ENCODE assay signal across 10 mouse cellular contexts in genomic region chr12:8344897-8345296, GRCm38 (mm10). TPM values are rescaled to one million over a fixed set of nuclear protein-coding genes. Genes with fewer than 3 reads are reported as not detected.
DNase-seq lines count a peak whose midpoint lies in the region; ATAC-seq lines count a peak whose summit lies in the region.
"Had no signal": no experiment of that assay in that cellular context is flagged by ENCODE, and none has a peak within 500 bp of the region (broad histone marks: within the 10 kb centered on the region; RNA-seq: fewer than 3 reads in every experiment).

No protein-coding gene starts in this region.

- peaks cover 19% of the 10 kb centered on the region for H3K36me3 ChIP-seq in hindbrain, embryonic 10.5 days
- peaks cover 12% of the 10 kb centered on the region; the same call in 1 of the 2 replicates for H3K36me3 ChIP-seq in hindbrain, embryonic 14.5 days (replicated peaks; ENCODE audit: control insufficient read depth, insufficient read depth)
- H3K36me3 ChIP-seq in heart, embryonic 16.5 days (ENCODE audit: control insufficient read depth, insufficient read depth): peaks cover 14% of the 10 kb centered on the region

- H3K4me2 ChIP-seq in hindbrain, embryonic 14.5 days (replicated peaks): no peak overlapping the region
- H3K4me2 ChIP-seq in heart, embryonic 16.5 days (ENCODE audit: low read depth, low read length): peak overlapping the region; percentile 21; the same call in 1 of the 2 replicates

- WGBS in hindbrain, embryonic 10.5 days: 74% methylated on average over 9 of the region's 9 CpGs
- WGBS in hindbrain, embryonic 14.5 days: 76% methylated on average over 9 of the region's 9 CpGs
- WGBS in heart, embryonic 16.5 days: 47% methylated on average over 9 of the region's 9 CpGs

- DNase-seq in hindbrain, embryonic 10.5 days (ENCODE audit: low spot score): no peak
- DNase-seq in hindbrain, embryonic 14.5 days (ENCODE audit: low spot score): no peak
- DNase-seq in c-Kit-positive CD71-negative TER-119-negative erythroid progenitor cells, embryonic 14.5 days (ENCODE audit: low read depth): peak; percentile 48
- DNase-seq in left cerebral cortex, adult 18-20 months (ENCODE audit: low spot score in 2 of 2): peak; percentile 70 to 86
- peak; percentile 75 for DNase-seq in lung, postnatal 14 days
- DNase-seq in testis, postnatal 10 days (ENCODE audit: low spot score): peak; percentile 43

- no peaks in the 10 kb centered on the region for H3K9me3 ChIP-seq in hindbrain, embryonic 10.5 days
- H3K9me3 ChIP-seq in hindbrain, embryonic 14.5 days (ENCODE audit: control insufficient read depth, low read length): no peaks in the 10 kb centered on the region
- no peaks in the 10 kb centered on the region for H3K9me3 ChIP-seq in heart, embryonic 16.5 days (replicated peaks; ENCODE audit: control insufficient read depth, low read length)

- peak overlapping the region; percentile 64 for H3K27ac ChIP-seq in hindbrain, embryonic 10.5 days
- no peak overlapping the region for H3K27ac ChIP-seq in hindbrain, embryonic 14.5 days
- H3K27ac ChIP-seq in heart, embryonic 16.5 days (ENCODE audit: low read length): peak overlapping the region; percentile 76

- H3K9ac ChIP-seq in hindbrain, embryonic 14.5 days: no peak overlapping the region
- peak overlapping the region; percentile 2; the same call in 1 of the 2 replicates for H3K9ac ChIP-seq in heart, embryonic 16.5 days (ENCODE audit: low read length)

- ATAC-seq in hindbrain, embryonic 14.5 days (ENCODE audit: low FRiP score): no peak
- ATAC-seq in heart, embryonic 16.5 days (replicated peaks; ENCODE audit: extremely low read depth, insufficient read depth, low FRiP score): peak; percentile 71
- ATAC-seq in erythroblast, adult 5-6 weeks (replicated peaks; ENCODE audit: low FRiP score, poor library complexity, severe bottlenecking): no peak

- H3K4me3 ChIP-seq in hindbrain, embryonic 10.5 days: no peak overlapping the region
- H3K4me3 ChIP-seq in hindbrain, embryonic 14.5 days (replicated peaks; ENCODE audit: low read length): no peak overlapping the region
- no peak overlapping the region for H3K4me3 ChIP-seq in heart, embryonic 16.5 days (ENCODE audit: low read length)

- H3K4me1 ChIP-seq in hindbrain, embryonic 10.5 days (replicated peaks): peaks cover 42% of the 10 kb centered on the region
- 0 out of 2 replicates have a peak, but pooled peaks cover 9% of the 10 kb centered on the region for H3K4me1 ChIP-seq in hindbrain, embryonic 14.5 days (replicated peaks; ENCODE audit: control insufficient read depth, insufficient read depth, low read length)
- peaks cover 7% of the 10 kb centered on the region for H3K4me1 ChIP-seq in heart, embryonic 16.5 days (ENCODE audit: control insufficient read depth, insufficient read depth, low read length)

- no peaks in the 10 kb centered on the region for H3K27me3 ChIP-seq in hindbrain, embryonic 10.5 days (ENCODE audit: insufficient read depth, poor library complexity, severe bottlenecking)
- H3K27me3 ChIP-seq in hindbrain, embryonic 14.5 days (ENCODE audit: control insufficient read depth, insufficient read depth, low read length): no peaks in the 10 kb centered on the region
- no peaks in the 10 kb centered on the region; the same call in 1 of the 2 replicates for H3K27me3 ChIP-seq in heart, embryonic 16.5 days (ENCODE audit: control insufficient read depth, insufficient read depth, low read length)

RNA-seq across cellular contexts. Expression of gene Hs1bp3, which starts 31.7 kb away (rescaled TPM):
- 14.2 and 16.7 TPM in 2 replicates for polyA plus RNA-seq in hindbrain, embryonic 10.5 days (2016; fragmentation: Nextera tagmentation; extraction: Ambion mirVana)
- 5.9 and 6.2 TPM in 2 replicates for polyA plus RNA-seq in hindbrain, embryonic 14.5 days (2014; fragmentation: Nextera tagmentation; extraction: Ambion mirVana)
- 15.1 and 16.5 TPM in 2 replicates for polyA plus RNA-seq in heart, embryonic 16.5 days (2015; fragmentation: Nextera tagmentation; extraction: Ambion mirVana)
- 10 to 100 TPM; 10.9 to 14.6 TPM for total RNA-seq in left cerebral cortex, adult 18-20 months (2021)
- 1.5 TPM in 1 of 2 replicates, not detected in the other for total RNA-seq in erythroblast, adult 5-6 weeks (2015; ENCODE audit: low replicate concordance)
- total RNA-seq in erythroblast, adult 5-6 weeks (2017; ENCODE audit: low replicate concordance): 1.1 and 1.8 TPM in 2 replicates

RNA-seq across cellular contexts. Expression of gene Gdf7, which starts 43.1 kb away (rescaled TPM):
- 0.81 and 1.9 TPM in 2 replicates for polyA plus RNA-seq in hindbrain, embryonic 10.5 days (2016; fragmentation: Nextera tagmentation; extraction: Ambion mirVana)
- 0.14 and 0.67 TPM in 2 replicates for polyA plus RNA-seq in hindbrain, embryonic 14.5 days (2014; fragmentation: Nextera tagmentation; extraction: Ambion mirVana)
- polyA plus RNA-seq in heart, embryonic 16.5 days (2015; fragmentation: Nextera tagmentation; extraction: Ambion mirVana): not detected in 2 replicates
- total RNA-seq in left cerebral cortex, adult 18-20 months (2021): under 1 TPM; 0.47 to 0.93 TPM
- total RNA-seq in erythroblast, adult 5-6 weeks (2015; ENCODE audit: low replicate concordance): not detected in 2 replicates
- not detected in 2 replicates for total RNA-seq in erythroblast, adult 5-6 weeks (2017; ENCODE audit: low replicate concordance)
- total RNA-seq: gastrocnemius, postnatal 36 days had no signal
- polyA plus RNA-seq: stomach, embryonic 14.5 days had no signal

Comparison
In these comparisons a context has a peak if more than half of its experiments do, and no peak if none do; other contexts are left out.
1. DNase-seq: peak in c-Kit-positive CD71-negative TER-119-negative erythroid progenitor cells, embryonic 14.5 days (single experiment), left cerebral cortex, adult 18-20 months (2 of 2), lung, postnatal 14 days (single experiment) and testis, postnatal 10 days (single experiment); none in hindbrain, embryonic 10.5 days (single experiment) and hindbrain, embryonic 14.5 days (single experiment).